Mouse (Mus musculus) ovary, postnatal 36 days (tissue): ENCODE measurements around the gene Klc1.
A peak's percentile ranks its signal among the peaks of the same experiment; 100 is the strongest.

Experiments
- DNase-seq: peaks from one replicate; pipeline ENCODE4 v3.0.0; 2022; ENCODE audit warnings: low spot score, mixed read lengths

Klc1 gene

GRCm38 (mm10) chr12:111813766-111814617, 55.3 kb downstream of the Klc1 start, which contains the start of the genes Xrcc3 and Zfyve21:
Gene Xrcc3, minus strand, starts transcription at chr12:111813873.
Gene Zfyve21, plus strand, starts transcription at chr12:111814170.
- peak; percentile 96 for DNase-seq

- DNase-seq: no peak
Observed at GRCm38 (mm10) chr12:111814769-111815762, 56.4 kb downstream of the Klc1 start.

- DNase-seq: peak; percentile 65
Observed at GRCm38 (mm10) chr12:111816528-111816927, 57.9 kb downstream of the Klc1 start.

DNA sequence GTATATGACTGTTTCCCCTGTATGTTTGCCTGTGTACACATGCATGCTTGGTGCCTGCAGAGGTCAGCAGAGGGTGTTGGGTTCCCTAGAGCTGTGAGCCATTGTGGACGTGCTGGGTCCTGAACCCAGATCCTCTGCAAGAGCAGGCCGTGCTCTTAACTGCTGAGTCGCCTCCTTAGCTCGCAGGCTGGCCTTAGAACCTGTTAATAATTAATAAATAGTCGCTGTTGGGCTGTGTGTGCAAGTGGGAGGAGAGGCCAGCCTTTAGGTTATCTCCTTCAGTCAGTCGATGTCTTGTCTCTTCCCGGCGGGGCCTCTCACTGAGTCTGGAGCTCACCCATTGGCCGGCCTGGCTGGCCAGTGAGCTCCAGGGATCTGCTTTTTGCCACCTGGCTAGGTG, 58.3 kb downstream of the Klc1 start:
- DNase-seq: no peak

GRCm38 (mm10) chr12:111817991-111818390, 59.3 kb downstream of the Klc1 start:
- no peak for DNase-seq

GRCm38 (mm10) chr12:111819936-111820335, 61.3 kb downstream of the Klc1 start:
- peak; percentile 53 for DNase-seq

DNA sequence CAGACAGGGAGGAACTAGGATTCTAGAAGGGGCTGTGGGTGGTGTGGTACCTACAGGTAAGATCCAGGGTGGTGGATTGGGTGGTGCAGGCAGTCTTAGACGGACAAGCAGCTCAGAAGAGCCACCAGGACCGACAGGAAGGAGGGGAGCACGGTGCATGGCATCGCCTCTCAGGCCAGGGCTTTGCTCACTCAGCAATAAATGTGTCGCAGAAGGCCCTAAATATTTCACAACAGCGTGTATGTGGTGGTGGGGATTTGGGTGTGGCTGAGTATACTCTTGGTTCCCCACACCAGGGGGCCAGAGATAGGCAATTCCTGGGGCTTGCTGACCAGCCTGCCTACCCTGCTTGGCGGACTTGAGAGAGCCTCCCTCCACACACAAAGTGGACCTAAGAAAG, 62.1 kb downstream of the Klc1 start:
- no peak for DNase-seq

- DNase-seq: no peak
Observed at GRCm38 (mm10) chr12:111821931-111822330, 63.3 kb downstream of the Klc1 start.

DNA sequence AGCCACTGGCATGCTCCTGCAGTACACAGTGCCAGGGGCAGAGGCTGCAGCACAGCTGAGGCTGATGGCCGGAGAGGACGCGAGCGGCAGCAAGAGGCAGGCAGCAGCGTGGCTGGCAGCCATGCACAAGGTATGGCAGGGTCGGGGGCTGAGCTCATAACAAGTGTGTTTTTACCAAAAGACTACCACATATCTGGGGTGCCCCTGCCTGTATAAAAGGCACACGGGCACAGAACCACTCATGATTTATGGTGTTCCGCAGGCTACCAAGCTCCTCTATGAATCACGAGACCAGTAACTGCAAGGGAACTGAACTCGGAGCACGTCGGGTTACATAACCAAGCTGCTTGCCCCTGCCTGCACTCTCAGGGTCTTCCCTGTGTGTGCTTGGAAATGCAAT, 68.9 kb downstream of the Klc1 start:
- DNase-seq: no peak

- no peak for DNase-seq
Observed at GRCm38 (mm10) chr12:111829447-111829846, 70.8 kb downstream of the Klc1 start.

DNA sequence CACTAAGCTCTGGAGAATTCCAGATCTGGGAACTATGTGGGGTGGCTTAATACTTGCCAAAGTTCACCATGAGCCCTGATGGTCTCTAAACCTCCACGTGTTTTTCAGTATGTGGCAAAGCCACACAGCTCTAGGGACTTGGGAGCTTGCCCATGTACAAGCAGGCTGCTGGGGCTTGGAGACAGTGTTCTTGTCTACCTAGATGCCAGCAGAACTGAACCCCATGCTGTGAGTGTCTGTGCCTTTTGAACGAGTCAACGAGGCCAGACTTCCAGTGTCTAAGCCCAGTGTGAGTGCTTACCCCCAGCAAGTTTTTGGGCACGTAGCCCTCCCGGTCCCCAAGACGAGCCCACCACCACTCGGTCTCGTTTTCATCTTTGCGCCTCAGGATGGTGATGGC, 71.3 kb downstream of the Klc1 start:
- no peak for DNase-seq

- DNase-seq: no peak
Observed at GRCm38 (mm10) chr12:111830375-111830774, 71.7 kb downstream of the Klc1 start.

DNA sequence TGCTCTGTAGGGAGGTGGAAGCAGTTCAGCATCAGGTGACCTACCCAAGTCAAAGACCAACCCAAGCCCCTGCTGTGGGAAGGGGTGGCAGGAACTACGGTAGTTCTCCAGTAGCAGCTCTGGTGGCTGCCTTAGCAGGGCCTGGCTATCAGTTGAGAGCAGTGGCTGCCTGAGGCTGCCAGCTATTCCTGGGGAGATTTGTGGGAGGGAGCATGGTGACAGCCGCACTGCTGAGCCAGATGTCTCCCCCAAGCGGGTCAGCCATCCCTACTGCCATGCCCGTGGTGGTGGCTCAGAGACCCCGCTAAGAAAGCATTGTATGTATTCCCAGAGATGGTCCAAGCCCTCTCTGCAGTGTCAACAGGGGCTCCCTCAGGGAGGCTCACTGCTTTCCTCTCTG, 74.0 kb downstream of the Klc1 start:
- DNase-seq: no peak

DNA sequence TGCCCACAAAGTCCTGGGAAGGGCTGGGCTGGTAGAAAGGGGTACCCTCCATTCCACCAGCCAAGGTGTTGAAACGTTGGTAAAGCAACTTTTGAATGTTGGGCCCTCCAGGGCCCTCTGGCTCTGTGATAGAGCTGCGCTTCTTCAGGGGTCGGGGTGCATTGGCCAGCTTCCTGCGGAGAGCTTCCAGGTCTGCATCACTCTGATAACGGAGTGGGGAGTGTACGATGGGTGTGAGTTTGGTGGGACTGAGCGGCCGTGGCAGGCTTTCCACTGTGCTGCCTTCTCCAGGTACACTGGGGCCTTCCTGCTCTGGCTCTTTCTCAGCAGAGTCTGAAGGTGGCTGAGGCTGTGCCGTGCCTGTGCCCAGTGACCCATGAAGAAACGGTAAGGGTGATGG, 74.8 kb downstream of the Klc1 start:
- DNase-seq: no peak

- DNase-seq: no peak
Observed at GRCm38 (mm10) chr12:111842565-111843433, 84.2 kb downstream of the Klc1 start.

GRCm38 (mm10) chr12:111843470-111843869, 84.8 kb downstream of the Klc1 start:
- no peak for DNase-seq

GRCm38 (mm10) chr12:111845953-111846352, 87.3 kb downstream of the Klc1 start:
- no peak for DNase-seq

DNA sequence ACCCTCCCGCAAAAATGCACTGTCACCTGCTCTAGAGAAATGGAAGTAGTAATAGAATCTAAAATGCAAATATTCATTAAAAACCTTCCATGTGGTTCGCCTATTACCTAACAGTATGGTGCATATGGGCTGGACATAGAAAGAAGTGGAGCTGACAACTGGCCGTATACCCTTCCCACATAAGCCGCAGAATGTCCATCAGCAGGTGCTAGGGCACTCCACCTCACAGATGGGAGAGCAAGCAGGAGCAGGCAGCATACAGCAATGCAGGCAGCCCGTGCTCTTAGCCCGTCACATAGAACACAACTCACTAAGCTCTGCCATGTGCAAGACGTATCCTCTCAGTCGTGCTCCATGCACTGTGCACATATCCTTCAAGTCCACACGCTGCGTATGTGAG, 88.2 kb downstream of the Klc1 start:
- no peak for DNase-seq

DNA sequence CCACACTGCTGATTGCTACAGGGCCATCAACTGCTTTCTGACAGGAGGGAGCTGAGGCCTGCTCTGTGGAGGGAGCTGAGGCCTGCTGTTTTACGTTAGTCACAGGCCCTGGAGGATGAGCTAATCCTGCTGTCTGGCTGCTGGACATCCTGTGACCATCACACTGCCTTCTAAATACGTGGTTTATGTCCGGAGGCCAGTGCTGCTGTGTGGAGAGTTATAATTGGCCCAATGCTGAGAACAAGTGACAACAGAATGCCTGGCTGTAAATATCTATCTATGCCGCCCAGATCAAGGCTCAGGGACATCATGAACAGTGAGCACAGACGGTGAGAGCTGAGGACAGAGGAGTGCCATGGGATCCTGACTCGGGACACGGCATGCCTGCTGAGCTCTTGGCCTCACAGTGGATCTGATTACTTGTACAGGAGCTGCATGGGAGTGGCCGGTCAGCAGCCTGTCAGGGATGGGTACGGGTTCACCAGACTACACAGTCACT, 89.7 kb downstream of the Klc1 start:
- no peak for DNase-seq

GRCm38 (mm10) chr12:111851235-111851634, 92.6 kb downstream of the Klc1 start:
- no peak for DNase-seq

DNA sequence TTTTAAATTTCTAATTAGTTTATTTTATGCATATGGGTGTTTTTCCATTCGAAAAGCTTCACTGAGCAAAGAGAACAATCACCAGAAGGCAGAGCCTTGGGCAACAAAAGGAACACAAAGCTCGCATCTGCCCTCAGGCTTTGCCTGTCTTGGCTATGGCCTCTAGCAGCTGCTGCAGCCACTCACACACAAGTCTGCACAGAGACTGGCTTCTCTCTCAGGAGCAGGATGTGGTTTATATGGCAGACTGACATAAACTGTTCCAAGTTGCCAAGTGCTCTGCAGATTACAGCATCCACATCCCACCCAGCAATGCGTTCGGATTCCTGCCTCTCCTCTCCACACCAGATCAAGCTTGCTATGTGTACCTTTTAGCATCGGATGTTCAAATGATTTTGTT, 93.1 kb downstream of the Klc1 start:
- no peak for DNase-seq
